Mouse (Mus musculus): ENCODE measurements around the gene Gm20388. TPM values are rescaled to one million over a fixed set of nuclear protein-coding genes. Genes with fewer than 3 reads are reported as not detected.

Gene Gm20388
- polyA plus RNA-seq, 1 experiment, result 49.7 TPM

- H3K4me1 ChIP-seq (ENCODE audit: control insufficient read depth, insufficient read depth, low read length), result peaks cover 13% of the 10 kb centered on the region
- no peaks in the 10 kb centered on the region for H3K36me3 ChIP-seq (ENCODE audit: control insufficient read depth, insufficient read depth, low read length)
- no peak overlapping the region for H3K4me3 ChIP-seq (ENCODE audit: insufficient read depth, low read depth, low read length)
- no peak overlapping the region for H3K27ac ChIP-seq (ENCODE audit: insufficient read depth, low read depth, low read length)
- no peaks in the 10 kb centered on the region for H3K27me3 ChIP-seq (replicated peaks; ENCODE audit: control insufficient read depth, insufficient read depth, low read length)
- WGBS, result 79% methylated on average over 11 of the region's 12 CpGs
- TF ChIP-seq CTCF (conservative IDR thresholded peaks at IDR 0.05; ENCODE audit: insufficient read depth, insufficient read length, low read depth, low read length) (no peak), POLR2A (IDR thresholded peaks at IDR 0.05; ENCODE audit: low read depth, low read length) (no peak)
- DNase-seq, result no peak
Observed at GRCm38 (mm10) chr8:122606810-122607209, 2696.2 kb downstream of the Gm20388 start.

- Histone ChIP-seq H3K4me3 (ENCODE audit: insufficient read depth, low read depth, low read length) (peak overlapping the region; percentile 35), H3K36me3 (ENCODE audit: control insufficient read depth, insufficient read depth, low read length) (no peaks in the 10 kb centered on the region), H3K27me3 (replicated peaks; ENCODE audit: control insufficient read depth, insufficient read depth, low read length) (no peaks in the 10 kb centered on the region), H3K27ac (ENCODE audit: insufficient read depth, low read depth, low read length) (no peak overlapping the region), H3K4me1 (ENCODE audit: control insufficient read depth, insufficient read depth, low read length) (peaks cover 19% of the 10 kb centered on the region)
- no peak for DNase-seq
- TF ChIP-seq CTCF (conservative IDR thresholded peaks at IDR 0.05; ENCODE audit: insufficient read depth, insufficient read length, low read depth, low read length), result no peak
- 62% methylated on average over 4 of the region's 4 CpGs for WGBS
Observed at GRCm38 (mm10) chr8:122610209-122610608, 2699.6 kb downstream of the Gm20388 start.

DNA sequence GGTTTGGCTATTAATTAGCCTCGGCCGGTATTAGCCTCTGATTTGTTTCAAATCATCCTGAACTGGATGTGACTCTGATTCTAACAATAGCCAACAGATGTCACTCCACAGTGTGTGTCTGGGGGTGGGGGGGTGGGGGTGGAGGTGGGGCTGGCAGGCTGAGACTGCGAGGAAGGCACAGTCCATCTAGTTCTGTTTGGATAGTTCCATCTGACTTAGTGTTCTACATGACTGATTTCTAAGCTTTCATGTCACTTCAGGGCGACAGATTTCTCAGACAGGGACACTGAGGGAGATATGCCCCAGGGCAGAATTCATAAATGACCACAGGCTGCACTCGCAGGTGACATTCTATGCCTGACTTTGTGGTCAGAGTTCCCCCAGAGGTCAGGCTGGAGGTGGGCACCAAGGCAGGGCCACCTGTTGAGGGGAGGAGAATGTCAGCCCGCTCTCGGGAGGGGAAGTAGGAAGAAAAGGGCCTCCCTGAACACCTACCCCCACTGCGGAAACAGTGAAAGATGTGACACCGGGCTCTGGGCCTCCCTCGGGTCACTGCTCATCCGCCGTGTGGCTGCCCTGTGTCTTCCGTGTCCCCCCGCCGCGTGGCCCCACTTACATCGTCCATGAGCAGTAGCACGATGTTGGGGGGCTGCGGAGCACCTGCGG, 2700.1 kb downstream of the Gm20388 start:
- Histone ChIP-seq H3K27ac (ENCODE audit: insufficient read depth, low read depth, low read length) (peak overlapping the region; percentile 57), H3K4me1 (ENCODE audit: control insufficient read depth, insufficient read depth, low read length) (peaks cover 19% of the 10 kb centered on the region), H3K27me3 (replicated peaks; ENCODE audit: control insufficient read depth, insufficient read depth, low read length) (no peaks in the 10 kb centered on the region), H3K4me3 (ENCODE audit: insufficient read depth, low read depth, low read length) (peak overlapping the region; percentile 77), H3K36me3 (ENCODE audit: control insufficient read depth, insufficient read depth, low read length) (no peaks in the 10 kb centered on the region)
- peak; percentile 49 for DNase-seq
- TF ChIP-seq CTCF (conservative IDR thresholded peaks at IDR 0.05; ENCODE audit: insufficient read depth, insufficient read length, low read depth, low read length) (no peak), POLR2A (IDR thresholded peaks at IDR 0.05; ENCODE audit: low read depth, low read length) (no peak)
- 4% methylated on average over 20 of the region's 20 CpGs for WGBS

DNA sequence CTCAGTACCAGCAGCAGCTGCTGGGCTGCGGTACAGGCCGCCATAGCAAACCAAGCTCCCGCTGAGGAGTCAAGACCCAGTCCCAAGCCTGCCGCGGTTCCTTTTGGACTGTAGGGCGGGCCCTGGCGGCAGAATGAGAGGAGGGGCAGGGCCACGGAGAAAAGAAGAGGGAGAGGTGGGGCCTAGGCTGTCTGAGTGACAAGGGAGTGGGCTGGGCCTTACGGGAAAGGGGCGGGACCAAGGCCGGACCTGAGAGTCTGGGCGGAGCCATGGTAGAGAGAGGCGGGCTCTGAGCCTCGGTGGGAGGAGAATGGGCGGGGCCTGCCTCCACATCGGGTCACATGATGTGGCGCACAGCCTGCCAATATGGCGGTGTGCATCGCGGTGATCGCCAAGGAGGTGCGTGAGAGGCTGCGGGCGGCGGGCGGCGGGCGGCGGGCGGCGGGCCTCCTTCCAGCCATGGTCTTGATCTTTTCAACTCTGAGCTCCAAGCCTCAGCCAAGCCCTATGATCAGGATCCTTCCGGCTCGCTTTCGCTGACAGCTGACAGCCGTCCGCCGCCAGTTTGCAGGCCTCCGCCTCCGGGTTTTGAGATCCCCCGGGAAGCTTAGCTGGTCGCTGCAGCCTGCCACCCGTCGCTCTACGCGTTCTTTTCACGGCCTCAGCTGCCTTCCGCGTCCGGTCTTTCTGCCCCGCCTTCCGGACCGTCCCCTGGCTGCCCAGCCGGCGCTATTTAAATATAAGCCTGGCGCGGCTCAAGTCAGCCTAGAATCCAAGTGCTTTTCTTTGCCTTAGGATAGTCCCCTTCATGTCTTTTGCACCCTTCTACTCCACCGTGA, 2700.9 kb downstream of the Gm20388 start, which contains the start of the genes Galns and Trappc2l:
TSS of gene Galns (minus strand) at position 169 of the 839 bp plus-strand sequence.
TSS of gene Trappc2l (plus strand) at position 346 of the 839 bp plus-strand sequence.
- H3K36me3 ChIP-seq (ENCODE audit: control insufficient read depth, insufficient read depth, low read length), result no peaks in the 10 kb centered on the region
- no peaks in the 10 kb centered on the region for H3K27me3 ChIP-seq (replicated peaks; ENCODE audit: control insufficient read depth, insufficient read depth, low read length)
- peaks cover 19% of the 10 kb centered on the region for H3K4me1 ChIP-seq (ENCODE audit: control insufficient read depth, insufficient read depth, low read length)
- DNase-seq, result peak; percentile 98
- TF ChIP-seq POLR2A (IDR thresholded peaks at IDR 0.05; ENCODE audit: low read depth, low read length), result peak; percentile 43
- peak; percentile 35; the same call in 1 of the 2 replicates for TF ChIP-seq CTCF (conservative IDR thresholded peaks at IDR 0.05; ENCODE audit: insufficient read depth, insufficient read length, low read depth, low read length)
- WGBS, result under 1% methylated on average over 57 of the region's 57 CpGs
- H3K27ac ChIP-seq (ENCODE audit: insufficient read depth, low read depth, low read length), result peak within 1 kb of the TSS; percentile 66
- peak within 1 kb of the TSS; percentile 77 for H3K4me3 ChIP-seq (ENCODE audit: insufficient read depth, low read depth, low read length)

DNA sequence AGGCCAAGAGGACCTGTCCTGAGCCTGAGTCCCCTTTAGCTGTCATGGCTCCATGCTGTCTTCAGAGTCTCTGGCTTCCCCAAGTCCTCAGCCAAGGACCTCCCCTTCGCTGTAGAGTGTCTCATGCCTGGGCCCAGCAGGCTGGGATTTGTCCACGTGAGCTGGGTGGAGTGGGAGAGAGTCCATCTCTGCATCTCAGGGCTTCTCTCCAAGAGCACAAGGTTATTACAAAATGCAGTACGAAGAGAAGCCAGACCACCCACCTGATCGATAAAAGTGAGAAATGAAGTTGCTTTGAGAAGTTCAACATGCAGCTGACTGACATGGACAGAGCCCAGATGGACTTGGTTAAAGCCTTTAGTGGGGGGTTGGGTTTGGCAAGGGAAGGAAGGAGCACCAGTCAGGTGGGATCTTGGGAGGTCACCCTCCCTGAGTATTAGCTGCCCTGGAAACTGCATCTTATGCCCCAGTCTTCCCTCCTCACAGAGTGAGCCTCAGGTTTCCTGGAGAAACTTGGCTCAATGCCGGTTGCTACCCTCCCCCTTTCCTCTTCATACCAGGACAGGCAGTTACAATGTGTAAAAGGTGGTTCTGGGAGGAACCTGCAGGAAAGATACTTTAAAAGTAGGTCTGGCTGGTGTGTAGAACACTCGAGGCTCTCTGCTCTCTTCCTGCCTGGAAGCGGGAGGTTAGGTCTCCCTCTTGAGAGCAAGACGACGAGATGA, 2705.7 kb downstream of the Gm20388 start:
- no peaks in the 10 kb centered on the region for H3K27me3 ChIP-seq (replicated peaks; ENCODE audit: control insufficient read depth, insufficient read depth, low read length)
- H3K4me1 ChIP-seq (ENCODE audit: control insufficient read depth, insufficient read depth, low read length), result peaks cover 10% of the 10 kb centered on the region; the same call in 1 of the 2 replicates
- H3K36me3 ChIP-seq (ENCODE audit: control insufficient read depth, insufficient read depth, low read length), result no peaks in the 10 kb centered on the region
- H3K4me3 ChIP-seq (ENCODE audit: insufficient read depth, low read depth, low read length), result no peak overlapping the region
- DNase-seq, result no peak
- TF ChIP-seq CTCF (conservative IDR thresholded peaks at IDR 0.05; ENCODE audit: insufficient read depth, insufficient read length, low read depth, low read length) (no peak), POLR2A (IDR thresholded peaks at IDR 0.05; ENCODE audit: low read depth, low read length) (no peak)
- WGBS, result 64% methylated on average over 9 of the region's 9 CpGs
- no peak overlapping the region for H3K27ac ChIP-seq (ENCODE audit: insufficient read depth, low read depth, low read length)

- Histone ChIP-seq H3K4me1 (ENCODE audit: control insufficient read depth, insufficient read depth, low read length) (peaks cover 3% of the 10 kb centered on the region; the same call in 1 of the 2 replicates), H3K27ac (ENCODE audit: insufficient read depth, low read depth, low read length) (no peak overlapping the region), H3K36me3 (ENCODE audit: control insufficient read depth, insufficient read depth, low read length) (no peaks in the 10 kb centered on the region), H3K27me3 (replicated peaks; ENCODE audit: control insufficient read depth, insufficient read depth, low read length) (no peaks in the 10 kb centered on the region), H3K4me3 (ENCODE audit: insufficient read depth, low read depth, low read length) (no peak overlapping the region)
- TF ChIP-seq CTCF (conservative IDR thresholded peaks at IDR 0.05; ENCODE audit: insufficient read depth, insufficient read length, low read depth, low read length) (peak; percentile 73), POLR2A (IDR thresholded peaks at IDR 0.05; ENCODE audit: low read depth, low read length) (no peak)
- DNase-seq, result peak; percentile 85
- WGBS, result 29% methylated on average over 6 of the region's 7 CpGs
Observed at GRCm38 (mm10) chr8:122617947-122618546, 2707.4 kb downstream of the Gm20388 start.

All from kidney, adult 2 months (tissue).